Mouse (Mus musculus) lung, postnatal 0 days (tissue): ENCODE data around the gene Spp2. TPM values are rescaled to one million over a fixed set of nuclear protein-coding genes. Genes with fewer than 3 reads are reported as not detected.

Experiments used
- ATAC-seq: fragments of 200-750 bp; cut with Nextera tagmentation; 2 replicates; pipeline ENCODE4 v1.8.0; 2017; ENCODE audit warnings: moderate library complexity
- DNase-seq: peaks from one replicate; pipeline ENCODE4 v3.0.0-alpha.2; 2016; ENCODE audit warnings: low spot score
- H3K27ac ChIP-seq: fragments of 300-500 bp; sonication (generic); 2 replicates; pipeline ENCODE4 v1.5.1; 2014; ENCODE audit warnings: antibody characterized with exemption, mild to moderate bottlenecking, low read length, mixed read lengths
- H3K27me3 ChIP-seq: fragments of 300-500 bp; sonication (generic); replicated peaks from 2 replicates; pipeline ENCODE4 v1.6.1; 2014; ENCODE audit warnings: low read length, mixed read lengths; ENCODE audit not compliant: insufficient read depth
- H3K36me3 ChIP-seq: fragments of 300-500 bp; sonication (generic); 2 replicates; pipeline ENCODE4 v1.6.1; 2014; ENCODE audit warnings: low read length, mixed read lengths; ENCODE audit not compliant: insufficient read depth
- H3K4me1 ChIP-seq: fragments of 300-500 bp; sonication (generic); 2 replicates; pipeline ENCODE4 v1.6.1; 2014; ENCODE audit warnings: antibody characterized with exemption, low read depth, low read length, mixed read lengths; ENCODE audit not compliant: insufficient read depth
- H3K4me2 ChIP-seq: fragments of 300-500 bp; sonication (generic); replicated peaks from 2 replicates; pipeline ENCODE4 v1.6.1; 2014; ENCODE audit warnings: low read depth, mild to moderate bottlenecking, low read length, moderate library complexity, mixed read lengths
- H3K4me3 ChIP-seq: fragments of 300-500 bp; sonication (generic); 2 replicates; pipeline ENCODE4 v1.5.1; 2014; ENCODE audit warnings: low read depth, low read length
- H3K9ac ChIP-seq: fragments of 300-500 bp; sonication (generic); replicated peaks from 2 replicates; pipeline ENCODE4 v1.6.1; 2014; ENCODE audit warnings: low read depth, mild to moderate bottlenecking
- H3K9me3 ChIP-seq: fragments of 300-500 bp; sonication (generic); 2 replicates; pipeline ENCODE4 v1.6.1; 2016; ENCODE audit warnings: low read length, mixed read lengths
- CTCF ChIP-seq: IDR thresholded peaks from 2 replicates; pipeline ENCODE4 v1.5.1; 2016; ENCODE audit warnings: antibody characterized with exemption, mild to moderate bottlenecking
- EP300 ChIP-seq: IDR thresholded peaks from 2 replicates; pipeline ENCODE4 v1.6.1; 2016; ENCODE audit warnings: antibody characterized with exemption, mild to moderate bottlenecking, control low read depth
- WGBS: fragments of 180-500 bp; shearing (Covaris S2); extraction: QIAGEN DNeasy Blood & Tissue Kit; methylation state at CpG from one replicate; pipeline ENCODE4 v1.1.7; 2014; 5-methylcytosine and 5-hydroxymethylcytosine counted together
- polyA plus RNA-seq: library from polyadenylated mRNA; unstranded; fragments of >200 nt; fragmentation: Nextera tagmentation; extraction: Ambion mirVana; gene quantifications from 2 replicates; pipeline ENCODE4 v1.2.1, GENCODE M21; 2015

Spp2 gene
- polyA plus RNA-seq, 1 experiment from 2014 or later = not detected

GRCm38 (mm10) chr1:88391632-88392031 is 15.1 kb upstream of the Spp2 start:
- Histone ChIP-seq H3K4me1 (no peaks in the 10 kb centered on the region), H3K27me3 (no peaks in the 10 kb centered on the region), H3K27ac (no peak overlapping the region), H3K4me3 (no peak overlapping the region), H3K9me3 (no peaks in the 10 kb centered on the region), H3K36me3 (no peaks in the 10 kb centered on the region), H3K4me2 (no peak overlapping the region), H3K9ac (no peak overlapping the region)
- no peak for ATAC-seq
- TF ChIP-seq CTCF (no peak), EP300 (no peak)
- 57% methylated on average over 4 of the region's 4 CpGs for WGBS
- DNase-seq = no peak

- Histone ChIP-seq H3K36me3 (no peaks in the 10 kb centered on the region), H3K9ac (no peak overlapping the region), H3K4me1 (no peaks in the 10 kb centered on the region), H3K27me3 (no peaks in the 10 kb centered on the region), H3K4me2 (no peak overlapping the region), H3K27ac (no peak overlapping the region), H3K4me3 (no peak overlapping the region), H3K9me3 (no peaks in the 10 kb centered on the region)
- DNase-seq = no peak
- WGBS = 78% methylated on average over 5 of the region's 5 CpGs
- no peak for TF ChIP-seq EP300
- TF ChIP-seq CTCF = no peak
- no peak for ATAC-seq
These were observed 13.4 kb upstream of the Spp2 start for GRCm38 (mm10) chr1:88393321-88393720.

GRCm38 (mm10) chr1:88403378-88403777 is 3.4 kb upstream of the Spp2 start:
- H3K4me3 ChIP-seq = no peak overlapping the region
- H3K27ac ChIP-seq = no peak overlapping the region
- H3K9ac ChIP-seq = no peak overlapping the region
- no peak overlapping the region for H3K4me2 ChIP-seq
- DNase-seq (no peak), ATAC-seq (no peak)
- H3K9me3 ChIP-seq = no peaks in the 10 kb centered on the region
- H3K4me1 ChIP-seq = no peaks in the 10 kb centered on the region
- TF ChIP-seq CTCF (no peak), EP300 (no peak)
- WGBS = 83% methylated on average over 3 of the region's 3 CpGs
- H3K27me3 ChIP-seq = no peaks in the 10 kb centered on the region
- H3K36me3 ChIP-seq = no peaks in the 10 kb centered on the region

GRCm38 (mm10) chr1:88406078-88406806 is 519 bp upstream of the Spp2 start:
- H3K9ac ChIP-seq = no peak overlapping the region
- H3K27ac ChIP-seq = no peak overlapping the region
- no peak overlapping the region for H3K4me2 ChIP-seq
- H3K4me1 ChIP-seq = no peaks in the 10 kb centered on the region
- no peak overlapping the region for H3K4me3 ChIP-seq
- no peak for DNase-seq
- ATAC-seq = no peak
- no peaks in the 10 kb centered on the region for H3K27me3 ChIP-seq
- H3K9me3 ChIP-seq = no peaks in the 10 kb centered on the region
- 46% methylated on average over 12 of the region's 12 CpGs for WGBS
- no peak for TF ChIP-seq EP300
- no peak for TF ChIP-seq CTCF
- no peaks in the 10 kb centered on the region for H3K36me3 ChIP-seq

- no peak for ATAC-seq
These were observed 1.6 kb downstream of the Spp2 start for GRCm38 (mm10) chr1:88408340-88408739.

GRCm38 (mm10) chr1:88412013-88412412 is 5.3 kb downstream of the Spp2 start:
- H3K27me3 ChIP-seq = no peaks in the 10 kb centered on the region
- H3K4me2 ChIP-seq = no peak overlapping the region
- no peak overlapping the region for H3K9ac ChIP-seq
- H3K4me3 ChIP-seq = no peak overlapping the region
- H3K36me3 ChIP-seq = no peaks in the 10 kb centered on the region
- H3K27ac ChIP-seq = no peak overlapping the region
- TF ChIP-seq CTCF (no peak), EP300 (no peak)
- no peak for ATAC-seq
- no peak for DNase-seq
- no peaks in the 10 kb centered on the region for H3K4me1 ChIP-seq
- H3K9me3 ChIP-seq = no peaks in the 10 kb centered on the region
- WGBS = 80% methylated on average over 5 of the region's 5 CpGs

More at GRCm38 (mm10) chr1:88408340-88408739, 1.6 kb downstream of the Spp2 start:
- Histone ChIP-seq H3K4me3 (no peak overlapping the region), H3K4me1 (no peaks in the 10 kb centered on the region), H3K36me3 (no peaks in the 10 kb centered on the region), H3K4me2 (no peak overlapping the region), H3K27ac (no peak overlapping the region), H3K9me3 (no peaks in the 10 kb centered on the region), H3K9ac (no peak overlapping the region), H3K27me3 (no peaks in the 10 kb centered on the region)
- no peak for TF ChIP-seq CTCF
- TF ChIP-seq EP300 = no peak
- 61% methylated on average over 4 of the region's 4 CpGs for WGBS
- no peak for DNase-seq

- Histone ChIP-seq H3K4me3 (no peak overlapping the region), H3K4me2 (no peak overlapping the region), H3K36me3 (no peaks in the 10 kb centered on the region), H3K4me1 (no peaks in the 10 kb centered on the region), H3K9ac (no peak overlapping the region), H3K9me3 (no peaks in the 10 kb centered on the region), H3K27me3 (no peaks in the 10 kb centered on the region), H3K27ac (no peak overlapping the region)
- WGBS = 76% methylated on average over 2 of the region's 2 CpGs
- no peak for TF ChIP-seq CTCF
- TF ChIP-seq EP300 = no peak
- DNase-seq = no peak
- no peak for ATAC-seq
These were observed 12.2 kb downstream of the Spp2 start for GRCm38 (mm10) chr1:88418943-88419342.
